Mouse (Mus musculus) neutrophil, adult 5-6 weeks (primary cell): ENCODE data around the gene Zfp451. TPM values are rescaled to one million over a fixed set of nuclear protein-coding genes. Genes with fewer than 3 reads are reported as not detected.

ENCODE experiments used
- ATAC-seq: fragments of 151-379, 151-347 bp; 2 replicates; pipeline ENCODE4 v1.8.0; 2017; ENCODE audit warnings: mild to moderate bottlenecking, moderate TSS enrichment; ENCODE audit not compliant: insufficient number of reproducible peaks, poor library complexity, low FRiP score, severe bottlenecking; ENCODE audit errors: extremely low read depth
- total RNA-seq: library from RNA; stranded (forward); fragments of 200-1000 nt; gene quantifications from 2 replicates; pipeline ENCODE4 v1.2.3, GENCODE M21; 2017

Gene Zfp451
- total RNA-seq, 1 experiment from 2014 or later, result 25.3 TPM

DNA sequence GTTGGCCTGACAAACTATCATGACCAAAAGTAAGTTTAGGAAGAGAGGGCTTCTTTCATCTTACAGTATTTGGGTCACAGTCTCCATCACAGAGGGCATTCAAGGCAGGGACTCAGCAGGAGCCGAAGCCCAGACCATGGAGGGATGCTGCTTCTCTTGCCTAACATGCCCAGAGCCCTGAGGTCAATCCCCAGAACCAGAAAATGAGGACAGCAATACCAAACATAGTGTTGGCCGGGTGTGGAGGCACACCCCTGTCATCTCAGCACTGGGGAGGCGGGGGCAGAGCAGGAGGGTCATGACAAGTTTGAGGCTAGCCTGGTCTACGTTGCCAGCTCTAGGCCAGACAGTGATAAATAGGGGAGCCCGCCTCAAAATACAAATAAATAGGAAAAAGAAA is 89.3 kb downstream of the Zfp451 start:
- no peak for ATAC-seq

DNA sequence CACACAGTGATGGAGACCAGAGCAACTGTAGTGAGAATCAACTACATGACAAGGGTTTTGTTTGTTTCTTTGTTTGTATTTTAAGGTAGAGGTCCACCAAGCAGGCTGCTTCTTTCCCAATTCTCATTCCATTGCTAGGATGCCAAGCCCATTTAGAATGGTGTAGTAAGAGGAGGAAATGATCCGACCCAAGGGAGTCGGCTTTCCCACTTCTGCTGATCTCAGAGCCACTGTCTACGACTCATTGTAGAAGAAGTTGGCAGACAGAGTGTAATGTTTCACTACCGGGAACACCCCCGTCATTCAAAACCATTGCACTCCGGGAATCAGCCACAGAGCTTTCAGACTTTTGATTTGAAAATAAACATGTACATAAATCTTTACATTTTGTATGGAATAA is 89.9 kb downstream of the Zfp451 start:
- no peak for ATAC-seq

DNA sequence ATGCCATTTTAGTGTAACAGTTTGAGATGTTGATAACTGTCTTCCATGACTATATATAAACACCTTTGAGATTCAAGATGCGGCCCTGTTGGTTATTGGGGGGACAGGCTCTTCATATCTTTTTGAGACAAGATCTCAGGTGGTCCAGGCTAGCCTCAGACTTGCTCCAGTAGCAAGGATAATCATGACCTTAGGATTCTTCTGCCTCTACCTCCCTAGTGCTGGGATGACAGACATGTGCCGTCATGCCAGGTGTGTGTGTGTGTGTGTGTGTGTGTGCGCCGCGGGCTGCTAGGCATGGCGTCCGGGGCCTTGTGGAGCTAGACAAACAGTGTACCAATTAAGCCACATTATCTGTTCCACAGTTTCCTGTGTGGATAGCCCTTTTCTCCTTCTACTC is 93.4 kb downstream of the Zfp451 start:
- ATAC-seq, result no peak

DNA sequence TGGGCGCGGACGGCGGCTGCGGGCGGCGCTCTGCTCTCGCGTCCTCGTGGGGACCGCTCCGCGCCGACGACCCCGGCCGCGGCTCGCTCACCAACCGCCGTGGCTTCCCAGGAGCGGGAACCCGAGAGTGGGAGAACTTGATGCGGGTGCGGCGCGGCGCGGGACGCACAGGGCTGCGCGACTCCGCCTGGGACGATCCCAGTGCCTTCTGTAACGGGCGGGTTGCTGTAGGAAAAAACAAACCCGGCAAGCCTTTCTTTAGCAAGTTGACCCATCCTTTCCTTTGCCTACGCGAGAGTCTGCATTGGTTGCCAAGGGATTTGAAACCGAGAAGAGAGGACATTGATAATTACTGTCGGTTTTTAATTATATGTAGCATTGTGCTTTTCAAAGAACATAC is 94.2 kb downstream of the Zfp451 start:
- ATAC-seq, result no peak

DNA sequence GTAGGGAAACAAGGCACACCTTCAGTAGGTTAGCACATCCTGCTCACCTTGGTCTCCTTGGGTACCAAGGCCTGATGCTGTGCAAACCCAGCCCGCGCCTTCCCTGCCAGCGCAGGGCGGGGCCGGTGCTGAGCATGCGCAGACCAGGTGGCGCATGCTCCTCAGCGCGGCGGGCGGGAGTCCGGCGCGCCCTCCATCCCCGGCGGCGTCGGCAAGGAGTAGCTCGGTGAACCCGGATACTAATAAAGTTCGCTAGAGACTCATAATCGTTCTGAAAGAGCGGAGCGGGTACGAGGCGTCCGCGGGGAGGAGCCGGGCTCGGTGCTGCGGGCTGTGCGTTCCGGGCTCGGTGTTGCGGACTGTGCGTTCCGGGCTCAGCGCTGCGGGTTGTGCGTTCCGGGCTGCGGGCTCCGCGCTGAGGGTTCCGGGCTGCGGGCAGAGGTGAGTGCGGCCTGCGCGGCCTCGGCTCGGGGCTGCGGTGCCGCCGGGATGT is 94.6 kb downstream of the Zfp451 start, which contains the start of gene Rab23:
Gene Rab23, plus strand, starts transcription at position 155 of the 493 bp plus-strand sequence.
- peak; percentile 66 for ATAC-seq

DNA sequence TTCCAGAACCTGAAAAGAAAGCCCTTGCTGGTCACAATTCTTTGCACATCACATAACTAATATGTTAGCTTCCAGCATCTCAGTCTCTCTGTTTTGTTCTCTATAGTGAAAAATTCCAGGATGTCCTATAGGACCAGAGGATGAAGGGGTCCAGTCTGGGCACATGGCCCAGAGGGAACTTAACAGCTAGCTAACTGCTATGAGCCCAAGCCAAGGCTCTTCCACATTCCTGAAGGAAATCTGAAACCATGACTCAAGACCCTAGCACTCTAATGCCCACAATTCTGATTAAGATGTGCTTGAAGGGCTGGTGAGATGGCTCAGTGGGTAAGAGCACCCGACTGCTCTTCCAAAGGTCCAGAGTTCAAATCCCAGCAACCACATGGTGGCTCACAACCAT is 96.8 kb downstream of the Zfp451 start:
- no peak for ATAC-seq

DNA sequence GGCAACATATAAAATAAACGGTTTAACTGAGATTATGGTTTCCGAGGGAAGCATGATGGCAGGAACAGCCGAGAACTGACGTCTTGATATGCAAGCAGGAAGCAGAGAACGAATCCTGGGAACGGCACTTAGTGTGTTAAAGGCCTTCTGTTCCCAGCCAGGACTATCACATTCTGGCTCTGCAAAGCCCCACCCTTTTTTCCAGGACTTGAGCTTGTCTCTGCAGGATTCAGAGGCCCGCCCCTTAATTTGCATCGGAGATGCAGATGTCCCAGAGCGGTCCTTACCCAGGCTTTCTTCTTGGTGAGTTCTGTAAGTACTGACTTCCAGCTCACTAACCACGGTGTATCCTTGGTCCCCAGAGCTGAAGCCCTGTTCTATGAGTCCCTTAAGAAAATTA is 99.6 kb downstream of the Zfp451 start:
- no peak for ATAC-seq

DNA sequence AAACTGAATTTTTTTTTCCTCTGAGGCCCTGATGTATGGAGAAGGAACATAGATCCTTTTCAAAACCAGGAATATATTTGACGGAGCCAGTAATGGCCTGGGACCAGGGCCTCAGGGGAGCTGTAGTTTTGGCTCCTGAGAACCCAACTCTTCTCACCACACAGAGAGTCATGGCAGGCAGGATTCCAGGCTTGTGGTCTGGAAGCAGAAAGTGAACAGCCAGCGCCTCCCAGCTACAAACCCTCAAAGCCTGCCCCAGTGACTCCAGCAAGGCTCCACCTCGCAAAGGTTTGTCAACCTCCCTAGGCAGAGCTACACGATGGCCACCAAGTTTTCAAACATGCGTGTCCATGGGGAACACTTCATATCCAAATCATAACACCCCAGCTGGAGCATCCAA is 102.4 kb downstream of the Zfp451 start:
- no peak for ATAC-seq

Other genes with a start within 250 kb of the Zfp451 start
- 11.5 and 12.1 TPM in 2 replicates for gene Prim2, start 144.8 kb downstream of the Zfp451 start, total RNA-seq
- 5.8 and 12.8 TPM in 2 replicates for gene Rab23, start 94.7 kb downstream of the Zfp451 start, total RNA-seq
- 2.1 TPM in 1 of 2 replicates, not detected in the other for gene Bag2, start 56.8 kb downstream of the Zfp451 start, total RNA-seq
- 0.25 and 0.35 TPM in 2 replicates for gene Bend6, start 93.2 kb upstream of the Zfp451 start, total RNA-seq
- gene Dst, start 93.6 kb upstream of the Zfp451 start, total RNA-seq, result 1.1 and 1.5 TPM in 2 replicates